26 mouse cellular contexts compared by ENCODE assay signal in the genomic region with DNA sequence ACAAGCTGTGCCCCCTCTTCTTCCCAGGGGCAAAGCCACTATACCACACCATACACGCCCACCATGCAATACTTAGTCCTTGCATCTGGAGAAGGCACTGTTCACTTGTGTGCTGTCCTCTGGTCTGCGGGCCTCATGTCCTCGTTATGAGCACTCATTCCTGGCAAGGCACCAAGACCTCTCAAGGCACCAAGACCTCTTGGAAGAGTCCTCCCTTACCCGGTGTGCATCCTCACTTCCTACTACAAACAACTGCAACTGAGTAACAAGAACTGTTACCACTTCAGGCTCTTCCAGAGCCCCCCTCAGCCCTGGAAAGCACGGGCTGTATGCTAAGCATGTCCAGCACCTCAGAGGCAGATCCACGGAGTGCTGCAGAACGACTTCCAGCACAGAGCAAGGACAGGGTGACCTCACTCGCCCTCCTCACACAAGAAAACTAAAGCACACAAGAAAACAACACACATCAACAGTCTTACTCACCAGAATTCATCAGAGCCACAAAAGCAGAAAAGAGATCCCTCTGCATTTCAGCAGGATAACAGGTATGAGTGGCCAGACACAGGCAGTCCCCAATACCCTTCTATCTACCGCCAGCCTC.
DNase-seq lines count a peak whose midpoint lies in the region; ATAC-seq and TF ChIP-seq lines count a peak whose summit lies in the region.
"Had no signal": no experiment of that assay in that cellular context is flagged by ENCODE, and none has a peak within 500 bp of the region (broad histone marks: within the 10 kb centered on the region; RNA-seq: fewer than 3 reads in every experiment).

No protein-coding gene starts in this region.

- no peaks in the 10 kb centered on the region for H3K36me3 ChIP-seq in heart, embryonic 13.5 days
- no peaks in the 10 kb centered on the region for H3K36me3 ChIP-seq in intestine, embryonic 16.5 days (ENCODE audit: control insufficient read depth, insufficient read depth, low read length)
- no peaks in the 10 kb centered on the region for H3K36me3 ChIP-seq in intestine, postnatal 0 days (ENCODE audit: control insufficient read depth, insufficient read depth)
- H3K36me3 ChIP-seq in hindbrain, embryonic 11.5 days (ENCODE audit: control insufficient read depth, insufficient read depth, low read length), result no peaks in the 10 kb centered on the region
- H3K36me3 ChIP-seq: forebrain, embryonic 12.5 days; hindbrain, embryonic 12.5 days; limb, embryonic 13.5 days; lung, embryonic 15.5 days had no signal

- 38% methylated on average over 9 of the region's 9 CpGs for WGBS in heart, embryonic 13.5 days
- WGBS in intestine, embryonic 16.5 days, result 62% methylated on average over 9 of the region's 9 CpGs
- 64% methylated on average over 9 of the region's 9 CpGs for WGBS in intestine, postnatal 0 days
- 83% methylated on average over 9 of the region's 9 CpGs for WGBS in hindbrain, embryonic 11.5 days

- ATAC-seq in heart, embryonic 13.5 days (ENCODE audit: extremely low read depth, insufficient number of reproducible peaks, low FRiP score, low TSS enrichment), result no peak
- no peak for ATAC-seq in intestine, embryonic 16.5 days
- no peak for ATAC-seq in intestine, postnatal 0 days
- ATAC-seq in hindbrain, embryonic 11.5 days (ENCODE audit: low FRiP score), result no peak
- ATAC-seq: midbrain, embryonic 16.5 days; Patski had no signal

- H3K4me1 ChIP-seq in heart, embryonic 13.5 days, result peaks cover 71% of the 10 kb centered on the region
- H3K4me1 ChIP-seq in intestine, embryonic 16.5 days (ENCODE audit: control insufficient read depth, insufficient read depth, low read length), result peaks cover 29% of the 10 kb centered on the region
- H3K4me1 ChIP-seq in intestine, postnatal 0 days (replicated peaks; ENCODE audit: control insufficient read depth, insufficient read depth, low read length), result 0 out of 2 replicates have a peak, but pooled peaks cover 8% of the 10 kb centered on the region
- no peaks in the 10 kb centered on the region for H3K4me1 ChIP-seq in hindbrain, embryonic 11.5 days (replicated peaks; ENCODE audit: control insufficient read depth, insufficient read depth, low read length)

- no peak overlapping the region for H3K4me3 ChIP-seq in heart, embryonic 13.5 days
- H3K4me3 ChIP-seq in intestine, embryonic 16.5 days (ENCODE audit: low read length), result no peak overlapping the region
- no peak overlapping the region for H3K4me3 ChIP-seq in intestine, postnatal 0 days (ENCODE audit: low read depth, low read length)
- no peak overlapping the region for H3K4me3 ChIP-seq in hindbrain, embryonic 11.5 days (ENCODE audit: low read depth, low read length)
- H3K4me3 ChIP-seq: erythroblast, embryonic 14.5 days; forebrain, embryonic 12.5 days; hindbrain, embryonic 12.5 days; left cerebral cortex, adult 2 months; limb, embryonic 13.5 days; lung, embryonic 15.5 days had no signal

- no peaks in the 10 kb centered on the region for H3K27me3 ChIP-seq in heart, embryonic 13.5 days (replicated peaks)
- no peaks in the 10 kb centered on the region for H3K27me3 ChIP-seq in intestine, embryonic 16.5 days (replicated peaks; ENCODE audit: control insufficient read depth, insufficient read depth, low read length)
- H3K27me3 ChIP-seq in intestine, postnatal 0 days (replicated peaks; ENCODE audit: control insufficient read depth, insufficient read depth, low read length), result no peaks in the 10 kb centered on the region
- no peaks in the 10 kb centered on the region for H3K27me3 ChIP-seq in hindbrain, embryonic 11.5 days (ENCODE audit: control insufficient read depth, insufficient read depth, low read length)
- H3K27me3 ChIP-seq: forebrain, embryonic 12.5 days; hindbrain, embryonic 12.5 days; limb, embryonic 13.5 days; lung, embryonic 15.5 days had no signal

- no peak overlapping the region for H3K9ac ChIP-seq in heart, embryonic 13.5 days
- H3K9ac ChIP-seq in intestine, embryonic 16.5 days (ENCODE audit: low read depth, low read length), result no peak overlapping the region
- no peak overlapping the region for H3K9ac ChIP-seq in intestine, postnatal 0 days (ENCODE audit: low read depth, low read length)
- no peak overlapping the region for H3K9ac ChIP-seq in hindbrain, embryonic 11.5 days (ENCODE audit: low read depth, low read length)
- H3K9ac ChIP-seq: forebrain, embryonic 12.5 days; hindbrain, embryonic 12.5 days; limb, embryonic 13.5 days; lung, embryonic 15.5 days had no signal

- H3K27ac ChIP-seq in heart, embryonic 13.5 days (replicated peaks), result peak overlapping the region; percentile 96
- 0 out of 2 replicates have a peak overlapping the region, but pooled peaks have one; percentile 10 for H3K27ac ChIP-seq in intestine, embryonic 16.5 days (ENCODE audit: low read length)
- no peak overlapping the region for H3K27ac ChIP-seq in intestine, postnatal 0 days (ENCODE audit: low read depth, low read length)
- no peak overlapping the region for H3K27ac ChIP-seq in hindbrain, embryonic 11.5 days (ENCODE audit: low read depth, low read length)
- H3K27ac ChIP-seq: forebrain, embryonic 12.5 days; hindbrain, embryonic 12.5 days; left cerebral cortex, adult 2 months; limb, embryonic 13.5 days; lung, embryonic 15.5 days; stomach, postnatal 0 days had no signal

- DNase-seq in adrenal gland, postnatal 10 days, result peak; percentile 27
- no peak for DNase-seq in adrenal gland, postnatal 4 days (ENCODE audit: low spot score in 2 of 2)
- DNase-seq in heart, adult 9 months (ENCODE audit: low spot score in 2 of 2), result no peak
- DNase-seq in testis, postnatal 10 days (ENCODE audit: low spot score), result peak; percentile 55
- no peak for DNase-seq in hindbrain, embryonic 11.5 days (ENCODE audit: low spot score)
- DNase-seq: cerebellum, adult 2 months; cerebellum, postnatal 14 days; gastrocnemius, postnatal 14 days; kidney, adult 11 months; kidney, postnatal 25 days; right cerebral cortex, postnatal 4 days; thymus, postnatal 4 days had no signal

- no peaks in the 10 kb centered on the region for H3K9me3 ChIP-seq in heart, embryonic 13.5 days
- no peaks in the 10 kb centered on the region for H3K9me3 ChIP-seq in intestine, embryonic 16.5 days (ENCODE audit: control insufficient read depth, low read length)
- no peaks in the 10 kb centered on the region for H3K9me3 ChIP-seq in intestine, postnatal 0 days (ENCODE audit: control insufficient read depth)
- no peaks in the 10 kb centered on the region for H3K9me3 ChIP-seq in hindbrain, embryonic 11.5 days (ENCODE audit: control insufficient read depth, low read length)
- H3K9me3 ChIP-seq: forebrain, embryonic 12.5 days; hindbrain, embryonic 12.5 days; limb, embryonic 13.5 days; lung, embryonic 15.5 days had no signal

- H3K4me2 ChIP-seq in heart, embryonic 13.5 days, result no peak overlapping the region
- no peak overlapping the region for H3K4me2 ChIP-seq in intestine, embryonic 16.5 days (ENCODE audit: low read depth, low read length)
- H3K4me2 ChIP-seq in intestine, postnatal 0 days (replicated peaks; ENCODE audit: low read depth), result no peak overlapping the region
- H3K4me2 ChIP-seq in hindbrain, embryonic 11.5 days (replicated peaks; ENCODE audit: low read depth, low read length), result no peak overlapping the region
- H3K4me2 ChIP-seq: forebrain, embryonic 12.5 days; hindbrain, embryonic 12.5 days; limb, embryonic 13.5 days; liver, embryonic 11.5 days; lung, embryonic 15.5 days; midbrain, embryonic 11.5 days had no signal

- TF ChIP-seq CTCF in intestine, postnatal 0 days (IDR thresholded peaks at IDR 0.05; ENCODE audit: low read depth), result no peak

Comparison
In these comparisons a context has a peak if more than half of its experiments do, and no peak if none do; other contexts are left out.
1. DNase-seq: peak in adrenal gland, postnatal 10 days (single experiment) and testis, postnatal 10 days (single experiment); none in adrenal gland, postnatal 4 days (0 of 2), heart, adult 9 months (0 of 2) and hindbrain, embryonic 11.5 days (single experiment).
2. H3K27ac ChIP-seq: peak in heart, embryonic 13.5 days (single experiment) and intestine, embryonic 16.5 days (single experiment); none in intestine, postnatal 0 days (single experiment) and hindbrain, embryonic 11.5 days (single experiment).